Mouse (Mus musculus) cortical plate, adult 2 months (tissue): Measurements from ENCODE around the gene Psmd14. TPM values are rescaled to one million over a fixed set of nuclear protein-coding genes. Genes with fewer than 3 reads are reported as not detected.
A peak's percentile ranks its signal among the peaks of the same experiment; 100 is the strongest.

Source experiments
- H3K27ac ChIP-seq: fragments of 200-500 bp; 2 replicates; pipeline ENCODE4 v1.5.1; 2012; ENCODE audit warnings: low read length, control low read depth, inconsistent platforms; ENCODE audit not compliant: insufficient read depth
- H3K4me1 ChIP-seq: fragments of 200-500 bp; 2 replicates; pipeline ENCODE4 v1.6.1; 2011; ENCODE audit warnings: low read length; ENCODE audit not compliant: control insufficient read depth, insufficient read depth
- H3K4me3 ChIP-seq: fragments of 200-500 bp; 2 replicates; pipeline ENCODE4 v1.5.1; 2011; ENCODE audit warnings: mild to moderate bottlenecking, low read length, control low read depth; ENCODE audit not compliant: insufficient read depth
- CTCF ChIP-seq: fragments of 200-500 bp; IDR thresholded peaks from 2 replicates; pipeline ENCODE4 v1.5.1; 2011; ENCODE audit warnings: mild to moderate bottlenecking, control low read depth, low read length; ENCODE audit not compliant: insufficient read depth; ENCODE audit errors: extremely low read depth
- POLR2A ChIP-seq: fragments of 200-500 bp; IDR thresholded peaks from 2 replicates; pipeline ENCODE4 v1.6.1; 2011; ENCODE audit warnings: mild to moderate bottlenecking, low read length, control low read depth; ENCODE audit not compliant: insufficient read depth; ENCODE audit errors: extremely low read depth
- polyA plus RNA-seq: library from polyadenylated mRNA; depleted of rRNA; stranded (reverse); fragments of >200 nt; gene quantifications from 2 replicates; pipeline ENCODE4 v1.2.3, GENCODE M21; 2012; rRNA removed

The Psmd14 gene
- 89.2 and 94.9 TPM in 2 replicates for polyA plus RNA-seq

- peaks cover 6% of the 10 kb centered on the region for H3K4me1 ChIP-seq
- TF ChIP-seq CTCF (no peak), POLR2A (peak; percentile 77)
Observed at GRCm38 (mm10) chr2:61711108-61712040, at the start of gene Psmd14. Psmd14 (plus strand) TSS chr2:61711694.

DNA sequence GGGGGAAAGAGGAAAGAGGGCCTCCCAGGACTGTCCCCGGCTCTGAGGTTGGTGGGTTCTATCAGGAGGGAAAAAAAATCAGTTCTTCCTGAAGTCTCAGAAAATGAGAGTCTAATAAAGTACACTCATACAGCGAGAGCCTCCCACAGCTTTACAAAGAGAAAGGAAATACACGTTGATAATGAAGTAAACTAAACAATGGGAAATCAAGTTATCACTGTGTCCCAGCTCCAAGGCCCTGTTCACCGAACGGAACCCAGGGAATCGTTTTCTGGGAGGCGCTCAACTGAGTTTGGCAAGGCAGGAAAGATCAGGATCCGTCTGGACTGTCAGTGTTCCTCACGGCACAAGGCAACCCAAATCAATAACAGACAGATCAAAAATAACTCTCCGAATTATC, 48.7 kb upstream of the Psmd14 start:
- Histone ChIP-seq H3K4me3 (no peak overlapping the region), H3K4me1 (no peaks in the 10 kb centered on the region; the same call in 1 of the 2 replicates), H3K27ac (no peak overlapping the region)
- no peak for TF ChIP-seq CTCF
- no peak for TF ChIP-seq POLR2A

More at GRCm38 (mm10) chr2:61711108-61712040, at the start of gene Psmd14:
- peak within 1 kb of the TSS; percentile 82 for H3K4me3 ChIP-seq
- H3K27ac ChIP-seq, result peak within 1 kb of the TSS; percentile 83

GRCm38 (mm10) chr2:61663573-61664241, 47.8 kb upstream of the Psmd14 start:
- no peak overlapping the region for H3K4me3 ChIP-seq
- H3K27ac ChIP-seq, result no peak overlapping the region
- no peaks in the 10 kb centered on the region; the same call in 1 of the 2 replicates for H3K4me1 ChIP-seq
- TF ChIP-seq CTCF, result no peak
- no peak for TF ChIP-seq POLR2A

GRCm38 (mm10) chr2:61667420-61667819, 44.1 kb upstream of the Psmd14 start:
- H3K27ac ChIP-seq, result no peak overlapping the region
- no peak overlapping the region for H3K4me3 ChIP-seq
- TF ChIP-seq CTCF, result no peak
- no peak for TF ChIP-seq POLR2A
- H3K4me1 ChIP-seq, result no peaks in the 10 kb centered on the region; the same call in 1 of the 2 replicates

GRCm38 (mm10) chr2:61668260-61668659, 43.2 kb upstream of the Psmd14 start:
- no peak overlapping the region for H3K27ac ChIP-seq
- H3K4me3 ChIP-seq, result no peak overlapping the region
- TF ChIP-seq CTCF (peak; percentile 62), POLR2A (no peak)
- no peaks in the 10 kb centered on the region for H3K4me1 ChIP-seq

GRCm38 (mm10) chr2:61674555-61674954, 36.9 kb upstream of the Psmd14 start:
- TF ChIP-seq CTCF (no peak), POLR2A (no peak)
- Histone ChIP-seq H3K4me3 (no peak overlapping the region), H3K27ac (no peak overlapping the region), H3K4me1 (no peaks in the 10 kb centered on the region)

DNA sequence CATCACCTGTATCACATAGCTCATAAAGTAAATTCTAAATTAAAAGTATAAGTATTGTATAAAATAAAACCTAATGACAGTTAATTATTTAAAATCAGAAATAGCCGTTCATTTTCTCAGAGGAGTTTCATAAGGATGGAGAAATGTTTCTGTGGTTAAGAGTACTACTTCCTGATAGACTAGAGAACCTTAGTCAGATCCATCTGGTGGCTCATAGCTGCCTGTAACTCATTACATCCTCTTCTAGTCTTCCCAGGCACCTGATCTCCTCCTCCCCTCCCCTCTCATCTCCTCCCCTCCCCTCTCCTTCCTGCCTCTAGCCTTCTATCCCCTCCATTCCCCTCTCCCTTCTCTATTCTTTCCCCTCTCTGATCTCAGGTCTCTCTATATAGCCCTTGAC, 29.9 kb upstream of the Psmd14 start:
- H3K27ac ChIP-seq, result no peak overlapping the region
- H3K4me1 ChIP-seq, result no peaks in the 10 kb centered on the region
- no peak for TF ChIP-seq POLR2A
- TF ChIP-seq CTCF, result no peak
- no peak overlapping the region for H3K4me3 ChIP-seq

- Histone ChIP-seq H3K4me3 (no peak overlapping the region), H3K4me1 (peaks cover 2% of the 10 kb centered on the region), H3K27ac (no peak overlapping the region)
- TF ChIP-seq CTCF (no peak), POLR2A (no peak)
Observed at GRCm38 (mm10) chr2:61686533-61686932, 25.0 kb upstream of the Psmd14 start.

DNA sequence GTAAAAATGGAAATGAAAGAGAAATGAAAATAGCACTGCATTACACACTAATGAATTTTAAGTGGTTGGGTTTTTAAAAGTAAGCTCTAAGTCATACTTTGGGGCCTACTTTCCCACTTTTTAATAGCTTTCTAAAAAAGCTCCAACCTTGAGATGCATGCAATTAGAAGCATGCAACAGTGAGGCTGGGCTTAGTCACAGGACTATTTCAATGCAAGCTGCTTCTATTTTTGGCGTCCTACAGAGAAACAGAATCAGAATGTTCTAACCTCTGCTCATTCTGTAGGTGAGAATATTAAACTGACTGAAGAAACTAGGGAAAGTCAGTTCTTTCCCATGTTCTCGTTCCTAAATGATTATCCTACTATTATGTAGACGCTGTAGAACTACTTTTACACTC, 22.4 kb upstream of the Psmd14 start:
- TF ChIP-seq CTCF (no peak), POLR2A (no peak)
- peaks cover 2% of the 10 kb centered on the region for H3K4me1 ChIP-seq
- H3K27ac ChIP-seq, result no peak overlapping the region
- no peak overlapping the region for H3K4me3 ChIP-seq

GRCm38 (mm10) chr2:61709570-61709969, 1.9 kb upstream of the Psmd14 start:
- no peak overlapping the region for H3K4me3 ChIP-seq
- no peak overlapping the region for H3K27ac ChIP-seq
- H3K4me1 ChIP-seq, result peaks cover 6% of the 10 kb centered on the region
- TF ChIP-seq POLR2A (no peak), CTCF (no peak)

DNA sequence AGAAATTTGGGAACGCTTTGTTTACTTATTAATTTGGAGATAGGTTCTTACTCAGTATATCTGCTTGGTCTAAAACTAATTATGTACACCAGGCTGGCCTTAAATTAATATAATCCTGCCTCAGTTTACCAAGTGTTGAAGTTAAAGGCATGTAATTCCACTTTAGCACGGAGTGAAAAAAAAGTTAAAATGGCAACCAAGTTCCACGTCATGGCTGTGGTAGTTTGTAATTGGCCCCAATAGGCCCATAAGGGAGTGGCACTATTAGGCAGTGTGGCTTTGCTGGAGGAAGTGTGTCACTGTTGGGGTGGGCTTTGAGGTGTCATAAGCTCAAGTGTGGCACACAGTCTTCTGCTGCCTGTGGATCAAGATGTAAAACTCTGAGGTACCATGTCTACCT, 1.0 kb downstream of the Psmd14 start:
- H3K27ac ChIP-seq, result no peak overlapping the region

More for the DNA sequence above, 1.0 kb downstream of the Psmd14 start:
- Histone ChIP-seq H3K4me3 (peak overlapping the region; percentile 82), H3K4me1 (peaks cover 6% of the 10 kb centered on the region)
- TF ChIP-seq POLR2A (no peak), CTCF (no peak)
